ENCODE assay signal across 11 mouse cellular contexts in the genomic region with DNA sequence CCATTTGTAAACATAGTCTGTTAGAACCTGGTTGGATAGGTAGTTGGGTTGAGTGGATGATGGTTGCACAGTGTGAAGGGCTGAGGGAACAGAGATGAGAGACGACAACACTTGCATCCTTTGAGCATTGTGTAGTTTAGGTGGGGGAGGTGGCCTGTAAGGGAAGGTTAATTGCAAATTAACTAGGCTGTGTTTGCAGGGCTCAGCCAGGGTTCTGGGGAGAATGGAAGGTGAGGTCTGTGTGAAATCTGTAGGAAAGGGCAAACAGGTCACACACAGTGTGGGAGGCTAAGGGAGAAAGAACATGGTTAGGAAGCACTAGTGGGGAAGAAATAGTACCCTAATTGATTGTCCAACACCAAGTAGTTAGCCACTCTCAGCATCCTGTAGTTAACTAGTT.
"Had no signal": no experiment of that assay in that cellular context is flagged by ENCODE, and none has a peak within 500 bp of the region (broad histone marks: within the 10 kb centered on the region; RNA-seq: fewer than 3 reads in every experiment).

No protein-coding gene starts in this region.

- H3K36me3 ChIP-seq: limb, embryonic 15.5 days; liver, embryonic 15.5 days; midbrain, embryonic 13.5 days; neural tube, embryonic 15.5 days had no signal

- H3K27ac ChIP-seq: limb, embryonic 15.5 days; midbrain, embryonic 13.5 days; neural tube, embryonic 15.5 days had no signal

- H3K9me3 ChIP-seq: limb, embryonic 15.5 days; liver, embryonic 15.5 days; midbrain, embryonic 13.5 days; neural tube, embryonic 15.5 days had no signal

- H3K4me2 ChIP-seq: limb, embryonic 15.5 days; liver, embryonic 15.5 days; lung, embryonic 14.5 days; midbrain, embryonic 13.5 days; neural tube, embryonic 15.5 days had no signal

- H3K4me1 ChIP-seq: neural tube, embryonic 15.5 days had no signal

- DNase-seq: kidney, adult 9 months; kidney, postnatal 14 days; right cerebral cortex, adult 18-20 months; right cerebral cortex, postnatal 25 days; thymus, postnatal 36 days had no signal

- H3K27me3 ChIP-seq: limb, embryonic 15.5 days; liver, embryonic 15.5 days; midbrain, embryonic 13.5 days; neural tube, embryonic 15.5 days had no signal

- H3K4me3 ChIP-seq: limb, embryonic 15.5 days; liver, embryonic 15.5 days; midbrain, embryonic 13.5 days; neural tube, embryonic 15.5 days had no signal

- ATAC-seq: intestine, postnatal 0 days; midbrain, embryonic 13.5 days had no signal

- H3K9ac ChIP-seq: limb, embryonic 15.5 days; liver, embryonic 15.5 days; lung, embryonic 14.5 days; midbrain, embryonic 13.5 days; neural tube, embryonic 15.5 days had no signal
